Mouse (Mus musculus): ENCODE results near the gene Gm19426. TPM values are rescaled to one million over a fixed set of nuclear protein-coding genes. Genes with fewer than 3 reads are reported as not detected.
A peak's percentile ranks its signal among the peaks of the same experiment; 100 is the strongest.

Gm19426 gene
- polyA plus RNA-seq (2017; shearing (Covaris generic)), result not detected

DNA sequence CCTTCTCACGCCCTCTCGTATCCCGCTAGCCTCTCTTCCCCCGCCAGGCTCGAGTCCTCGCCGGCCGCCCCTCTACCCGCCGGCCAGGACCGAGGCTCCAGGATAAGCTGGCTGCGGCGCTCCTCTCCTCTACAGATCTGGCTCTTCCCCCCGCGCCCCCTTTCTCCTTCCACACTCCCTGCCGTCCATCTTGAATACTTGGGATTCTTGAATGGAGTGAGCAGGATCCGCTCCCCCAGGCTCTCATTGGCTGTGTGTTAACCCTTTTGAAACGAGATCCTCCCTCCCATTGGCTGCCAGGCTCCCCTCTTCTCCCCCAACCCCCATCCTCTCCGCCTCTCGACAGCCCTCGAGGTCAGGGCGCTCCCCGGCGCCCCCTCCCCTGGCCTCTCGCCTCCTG lies at the start of gene Gm19426:
TSS of gene Gm19426 (minus strand) at position 95 of the 400 bp plus-strand sequence.
- no peak for ATAC-seq

DNA sequence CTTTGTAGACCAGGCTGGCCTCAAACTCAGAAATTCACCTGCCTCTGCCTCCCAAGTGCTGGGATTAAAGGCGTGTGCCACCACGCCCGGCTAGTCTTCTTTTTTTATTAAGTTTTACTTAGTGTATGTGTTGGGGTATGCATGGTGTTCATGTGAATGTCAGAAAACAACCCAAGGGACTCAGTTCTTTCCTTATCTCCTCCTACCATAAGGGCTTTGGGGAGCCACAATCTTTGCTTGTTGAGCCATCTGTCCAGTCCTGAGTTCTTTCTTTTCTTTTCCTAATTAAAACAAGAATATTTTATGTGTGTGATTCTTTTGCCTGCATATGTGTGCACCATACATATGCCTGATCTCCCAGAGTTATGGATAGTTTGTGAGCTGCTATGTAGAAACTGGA lies 49.7 kb upstream of the Gm19426 start:
- ATAC-seq, result no peak

- no peak for ATAC-seq
These were observed 49.1 kb upstream of the Gm19426 start for GRCm38 (mm10) chr2:84792516-84792915.

GRCm38 (mm10) chr2:84790418-84790817 lies 47.0 kb upstream of the Gm19426 start:
- no peak for ATAC-seq

GRCm38 (mm10) chr2:84788316-84788715 lies 44.9 kb upstream of the Gm19426 start:
- no peak for ATAC-seq

GRCm38 (mm10) chr2:84783840-84784566 lies 40.5 kb upstream of the Gm19426 start:
- no peak for ATAC-seq

DNA sequence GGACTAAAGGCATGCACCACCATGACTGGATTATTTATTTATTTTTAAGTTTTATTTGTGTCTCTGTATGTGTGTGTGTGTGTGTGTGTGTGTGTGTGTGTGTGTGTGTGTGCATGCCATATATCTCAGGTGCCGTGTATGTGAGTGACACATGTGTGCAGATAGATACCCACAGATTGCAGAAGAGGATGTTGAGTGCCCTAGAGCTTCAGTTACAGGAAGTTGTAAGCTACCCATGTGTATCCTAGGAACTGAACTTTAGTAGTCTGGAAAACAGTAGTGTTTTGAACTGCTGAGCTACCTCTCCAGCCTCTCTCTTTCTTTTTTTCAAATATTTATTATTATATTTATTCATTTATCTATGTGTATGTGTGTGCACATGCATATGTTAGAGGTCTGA lies 39.9 kb upstream of the Gm19426 start:
- ATAC-seq, result no peak

DNA sequence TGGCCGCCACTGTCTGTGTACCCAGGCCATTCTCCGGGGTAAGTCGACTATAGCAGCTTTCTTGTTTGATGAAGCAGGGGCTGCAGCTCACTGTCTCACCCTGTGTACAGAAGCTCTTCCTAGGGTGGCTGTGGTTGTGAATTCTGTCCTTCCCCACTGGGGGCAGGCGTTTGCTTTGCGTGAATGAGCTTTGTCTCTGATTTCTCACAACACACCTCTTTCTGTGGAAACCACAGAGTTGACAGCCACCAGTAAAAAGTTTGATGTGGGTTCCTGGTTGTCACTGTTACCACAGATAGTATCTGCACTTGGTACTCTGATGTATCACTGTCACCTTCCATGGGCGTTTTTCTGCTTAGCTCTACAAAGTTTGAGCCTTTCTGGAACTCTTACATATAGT lies 35.8 kb upstream of the Gm19426 start:
- ATAC-seq, result peak; percentile 96

DNA sequence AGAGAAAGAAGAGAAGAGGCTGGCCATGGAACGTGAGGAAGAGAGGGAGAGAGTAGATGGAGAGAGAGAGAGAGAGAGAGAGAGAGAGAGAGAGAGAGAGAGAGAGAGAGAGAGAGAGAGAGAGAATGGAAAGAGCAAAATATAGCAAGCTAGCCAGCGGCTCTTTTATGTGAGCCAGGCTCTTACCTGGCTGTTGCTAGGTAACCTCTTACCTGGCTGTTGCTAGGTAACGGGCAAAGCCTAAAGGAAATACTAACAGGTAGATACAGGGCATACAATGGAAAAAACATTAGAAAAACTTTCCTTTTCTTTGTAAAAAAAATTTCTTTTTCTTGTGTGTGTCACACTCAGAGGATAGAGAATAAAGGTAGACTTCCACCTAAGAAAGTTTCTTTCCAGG lies 34.3 kb upstream of the Gm19426 start:
- ATAC-seq, result no peak

DNA sequence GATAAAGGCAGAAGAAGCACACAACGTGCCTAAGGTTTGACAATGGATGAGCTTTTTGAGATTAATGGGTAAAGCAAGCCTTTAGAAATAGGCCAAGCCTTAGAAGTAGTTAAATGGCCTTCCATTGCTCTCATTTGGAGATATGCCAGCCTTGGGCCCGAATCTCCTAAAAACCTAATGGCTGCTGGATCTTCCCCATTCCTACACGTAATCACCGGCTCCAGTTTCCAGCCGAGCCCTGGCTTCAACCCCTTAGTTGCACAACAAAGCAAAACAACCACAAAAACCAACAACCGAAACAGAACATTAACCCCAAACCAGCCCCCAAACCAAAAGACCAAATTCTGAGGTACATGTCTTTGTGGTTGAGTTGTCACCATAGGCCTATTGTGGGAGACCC lies 32.2 kb upstream of the Gm19426 start:
- ATAC-seq, result no peak

DNA sequence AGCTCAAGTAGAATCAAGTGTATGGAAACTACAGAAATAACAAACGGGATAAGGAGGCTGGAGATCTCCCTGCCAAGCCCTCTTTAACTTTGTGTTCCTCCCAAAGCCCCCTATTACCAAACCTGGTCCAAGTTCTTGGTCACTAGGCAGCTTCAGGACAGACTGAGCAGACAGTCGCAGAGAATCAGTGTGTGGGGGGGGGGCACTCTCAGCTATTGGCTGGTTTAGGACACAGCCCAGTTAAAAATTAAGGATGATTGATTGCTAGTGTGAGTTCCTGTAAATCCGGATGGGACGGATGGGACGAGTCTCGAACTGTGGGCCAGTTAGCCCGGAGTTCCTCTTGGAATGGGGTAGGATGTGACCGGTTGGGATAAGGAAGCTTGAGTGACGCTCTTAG lies 31.8 kb upstream of the Gm19426 start, which contains the start of gene Serping1:
TSS of gene Serping1 (minus strand) at position 204 of the 400 bp plus-strand sequence.
- no peak for ATAC-seq

DNA sequence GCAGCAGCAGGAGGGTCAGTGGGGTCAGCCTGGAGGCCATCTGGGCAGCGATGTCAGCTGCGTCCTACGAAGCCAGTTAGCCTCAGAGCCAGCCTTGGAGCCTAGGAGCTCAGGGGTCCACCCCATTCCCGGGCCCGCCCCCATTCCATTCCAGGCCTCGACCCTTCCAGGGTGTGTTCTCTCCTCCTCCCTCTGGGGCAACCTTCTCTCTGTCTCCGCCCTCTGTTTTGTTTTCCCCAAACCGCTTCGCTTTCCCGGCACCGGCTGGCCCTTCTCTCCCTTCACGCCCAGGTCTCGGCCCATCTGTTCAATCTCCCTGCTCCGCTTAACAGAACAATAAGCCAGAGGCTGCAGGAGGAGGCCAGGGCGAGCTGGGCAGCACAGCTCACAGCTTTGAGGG lies 31.3 kb upstream of the Gm19426 start:
- ATAC-seq, result no peak

DNA sequence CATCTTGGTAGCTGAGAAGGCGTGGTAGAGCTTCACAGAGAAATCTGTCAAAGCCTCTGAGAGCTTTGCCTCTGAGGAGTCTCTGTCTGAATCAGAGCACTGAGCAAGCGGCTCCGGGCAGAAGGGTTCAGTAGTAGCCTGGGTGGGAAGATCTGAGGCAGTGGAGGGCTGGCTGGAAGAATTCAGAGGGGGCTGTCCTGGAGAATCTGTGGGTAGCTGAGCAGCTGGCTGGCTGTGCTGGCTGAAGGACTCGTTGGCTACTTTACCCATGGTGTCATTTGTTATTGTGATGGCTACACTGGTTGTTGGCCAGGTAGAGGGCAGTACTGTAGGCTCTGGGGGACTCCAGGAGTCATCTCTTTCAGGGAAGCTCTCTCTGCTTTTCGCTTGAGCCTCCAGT lies 29.7 kb upstream of the Gm19426 start:
- no peak for ATAC-seq

- no peak for ATAC-seq
These were observed 29.0 kb upstream of the Gm19426 start for GRCm38 (mm10) chr2:84772454-84772853.

DNA sequence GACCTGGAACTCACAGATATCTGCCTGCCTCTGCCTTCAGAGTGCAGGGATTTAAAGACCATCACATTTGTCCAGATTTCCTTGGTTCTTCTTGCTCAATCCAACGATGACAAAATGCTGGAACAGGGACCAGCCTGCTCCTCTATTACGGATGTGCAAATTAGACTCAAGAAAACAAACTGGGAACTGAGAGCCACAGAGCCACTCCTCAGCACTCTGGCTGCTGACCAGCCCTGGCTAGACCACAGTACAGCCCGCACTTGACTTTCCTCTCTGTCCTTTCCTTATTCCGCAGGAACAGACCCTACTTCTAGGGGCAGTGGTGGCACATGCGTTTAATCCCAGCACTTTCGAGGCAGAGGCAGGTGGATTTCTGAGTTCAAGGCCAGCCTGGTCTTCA lies 27.0 kb upstream of the Gm19426 start:
- ATAC-seq, result no peak

DNA sequence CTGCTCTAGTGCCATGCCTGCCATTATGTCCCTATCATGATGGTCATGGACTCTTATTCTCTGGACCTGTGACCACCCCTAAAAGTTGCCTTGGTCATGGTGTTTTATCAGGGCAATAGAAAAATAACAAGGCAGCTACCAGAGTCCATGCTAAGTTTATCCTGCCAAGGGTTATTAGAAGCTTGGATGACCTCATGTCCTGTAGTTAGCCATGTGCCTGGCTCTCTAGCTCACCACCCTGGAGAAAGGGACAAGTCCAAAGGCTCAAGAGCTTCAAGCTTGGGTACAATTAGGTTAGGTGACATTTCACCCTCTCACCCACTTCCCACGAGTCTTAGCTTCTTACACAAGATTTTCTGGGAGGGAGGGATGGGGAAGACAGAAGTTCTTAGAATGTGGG lies 19.4 kb upstream of the Gm19426 start:
- ATAC-seq, result no peak

- ATAC-seq, result no peak
These were observed 18.8 kb upstream of the Gm19426 start for GRCm38 (mm10) chr2:84762295-84762694.

DNA sequence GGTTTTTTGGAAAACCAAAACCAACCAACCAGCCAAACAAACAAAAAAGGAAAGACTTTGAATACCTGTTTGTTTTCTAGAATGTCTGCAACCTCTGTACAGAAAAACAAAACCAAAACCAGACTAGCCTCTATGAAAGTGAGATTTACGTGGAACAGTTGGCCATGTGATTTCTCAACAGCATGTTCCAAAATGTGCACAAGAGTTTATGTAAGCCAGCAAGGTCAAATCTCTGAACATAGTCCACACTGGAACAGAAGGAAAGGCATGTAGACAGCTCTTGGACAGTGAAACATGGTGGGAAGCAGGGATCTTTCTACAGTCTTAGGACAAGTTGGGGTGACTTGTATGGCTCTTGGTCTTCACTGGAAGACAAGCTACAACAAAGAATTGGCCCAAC lies 18.4 kb upstream of the Gm19426 start:
- no peak for ATAC-seq

DNA sequence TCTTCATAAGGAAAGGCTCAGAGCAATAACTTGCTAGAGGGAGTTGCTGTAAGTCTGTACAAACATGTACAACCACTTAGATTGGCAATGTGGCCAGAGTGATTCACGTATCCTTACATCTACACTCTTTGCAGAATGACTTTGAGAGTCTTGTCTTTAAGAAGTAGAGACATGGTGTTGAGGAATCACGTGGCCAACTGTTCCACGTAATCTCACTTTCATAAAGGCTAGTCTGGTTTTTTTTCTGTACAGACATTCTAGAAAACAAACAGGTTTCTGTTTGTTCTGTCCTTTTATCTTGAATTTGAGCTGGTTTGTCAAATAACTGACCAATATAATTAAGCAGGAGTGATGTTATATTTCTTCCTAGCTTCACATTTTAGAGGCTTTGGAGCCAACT lies 17.9 kb upstream of the Gm19426 start:
- no peak for ATAC-seq

- no peak for ATAC-seq
These were observed 17.3 kb upstream of the Gm19426 start for GRCm38 (mm10) chr2:84760777-84761176.

DNA sequence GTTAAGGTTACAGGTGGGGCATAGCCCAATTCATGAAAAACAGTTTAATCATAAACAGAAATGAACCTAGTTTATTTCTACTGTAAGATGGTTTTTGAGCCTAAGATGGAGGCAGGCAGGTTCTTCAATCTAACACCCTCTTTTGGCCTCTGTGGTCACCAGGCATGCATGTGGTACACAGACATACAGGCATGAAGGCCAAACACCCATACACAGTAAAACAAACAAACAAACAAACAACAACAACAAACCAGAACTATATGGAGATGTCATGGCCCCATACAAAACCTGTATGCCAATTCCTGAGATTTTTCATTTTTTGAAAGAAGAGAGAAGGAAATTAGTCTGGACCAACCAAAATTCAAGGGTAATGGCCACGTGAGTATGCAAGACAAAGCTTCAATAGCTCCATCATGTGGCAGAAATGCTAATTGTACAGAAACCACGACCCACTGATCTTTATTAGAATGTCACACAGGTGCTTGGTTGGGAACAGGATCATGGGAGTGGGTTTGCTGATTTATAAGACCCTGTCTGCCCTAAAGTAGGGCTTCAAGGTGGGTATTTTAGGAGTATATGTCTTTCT lies 15.2 kb upstream of the Gm19426 start:
- peak; percentile 72 for ATAC-seq

DNA sequence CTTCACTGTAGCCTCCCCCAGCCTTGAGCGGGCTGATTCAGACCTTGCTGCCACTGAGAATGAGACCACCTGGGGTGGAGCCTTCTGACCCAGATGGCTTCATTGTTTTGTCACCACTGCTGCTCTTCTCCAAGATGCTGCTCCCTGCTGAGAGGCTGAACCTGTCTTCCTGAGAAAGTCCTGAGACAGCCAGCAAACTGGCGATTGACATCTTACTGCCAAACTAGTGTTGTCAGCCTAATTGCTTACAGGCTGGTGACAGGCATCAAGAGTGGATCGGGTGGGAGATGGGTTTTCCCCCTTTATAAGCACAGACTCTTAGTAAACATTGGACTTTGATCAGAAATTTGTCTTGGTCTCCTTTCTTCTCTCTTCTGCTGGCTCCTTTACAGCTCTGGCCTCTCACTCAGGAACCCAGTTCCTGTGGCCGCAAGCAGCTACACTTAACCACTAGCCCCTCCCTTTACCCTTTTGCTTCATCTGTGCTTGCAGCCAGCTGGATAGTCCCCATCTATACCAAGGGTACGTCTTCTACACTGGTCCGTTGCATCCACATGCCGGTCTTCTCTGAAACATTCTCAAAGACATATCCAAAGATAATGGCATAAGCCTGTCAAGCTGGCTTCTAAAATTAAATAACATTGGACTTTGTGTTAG lies 13.7 kb upstream of the Gm19426 start:
- no peak for ATAC-seq

- ATAC-seq, result no peak
These were observed 12.8 kb upstream of the Gm19426 start for GRCm38 (mm10) chr2:84756245-84756644.

- no peak for ATAC-seq
These were observed 6.7 kb upstream of the Gm19426 start for GRCm38 (mm10) chr2:84750115-84750514.
